Mouse (Mus musculus) kidney, adult 18-20 months (tissue): ENCODE data around the gene Barhl2.
A peak's percentile ranks its signal among the peaks of the same experiment; 100 is the strongest.

Experiments
- DNase-seq: peaks from one replicate; pipeline ENCODE4 v3.0.0; 2021

The Barhl2 gene

GRCm38 (mm10) chr5:106457986-106458476 is at the start of gene Barhl2:
TSS of gene Barhl2 (minus strand) at chr5:106458166.
- peak; percentile 5 for DNase-seq

- no peak for DNase-seq
These were observed 48.1 kb upstream of the Barhl2 start for GRCm38 (mm10) chr5:106506061-106506460.

GRCm38 (mm10) chr5:106502684-106503545 is 44.9 kb upstream of the Barhl2 start:
- DNase-seq, result no peak

DNA sequence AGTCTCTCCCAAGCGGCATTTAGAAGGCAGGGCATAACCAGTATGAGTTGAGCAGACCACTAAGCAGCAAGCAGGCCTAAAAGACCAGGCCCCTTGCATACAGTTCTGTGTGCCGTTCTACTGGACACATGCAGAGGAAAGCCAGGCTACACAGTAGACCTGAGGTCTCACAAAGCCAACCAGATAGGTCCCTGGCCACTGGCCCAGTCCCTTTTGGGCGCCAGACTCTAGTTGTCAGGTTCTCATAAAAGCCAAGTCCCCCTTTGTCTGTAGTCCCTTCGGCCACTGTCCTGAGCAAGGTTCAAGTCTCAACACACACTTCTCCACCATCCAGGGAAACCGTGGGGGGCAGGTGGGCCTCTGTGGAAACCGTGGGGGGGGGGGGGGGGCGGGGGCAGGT is 44.3 kb upstream of the Barhl2 start:
- DNase-seq, result no peak

- no peak for DNase-seq
These were observed 33.8 kb upstream of the Barhl2 start for GRCm38 (mm10) chr5:106491771-106492170.

DNA sequence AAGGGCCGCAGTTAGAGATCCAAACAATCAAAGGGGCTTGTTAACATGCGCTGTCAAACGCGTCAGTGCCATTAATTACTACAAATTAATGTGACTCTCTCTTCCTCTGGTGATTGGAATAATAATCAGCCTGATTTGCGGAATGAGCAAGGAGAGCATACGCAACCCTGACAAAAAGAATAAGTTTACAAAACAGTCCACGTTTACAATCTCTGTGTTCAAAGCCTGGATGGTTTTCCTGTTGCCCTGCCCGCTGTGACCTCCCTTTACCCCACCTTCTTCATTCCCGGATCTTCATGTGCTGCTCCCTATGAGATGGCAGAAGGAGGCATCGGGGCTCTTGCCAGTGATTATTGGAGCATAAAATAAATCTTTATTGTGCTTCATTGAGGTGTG is 14.1 kb upstream of the Barhl2 start:
- no peak for DNase-seq

- DNase-seq, result no peak
These were observed 13.5 kb upstream of the Barhl2 start for GRCm38 (mm10) chr5:106471235-106472104.

DNA sequence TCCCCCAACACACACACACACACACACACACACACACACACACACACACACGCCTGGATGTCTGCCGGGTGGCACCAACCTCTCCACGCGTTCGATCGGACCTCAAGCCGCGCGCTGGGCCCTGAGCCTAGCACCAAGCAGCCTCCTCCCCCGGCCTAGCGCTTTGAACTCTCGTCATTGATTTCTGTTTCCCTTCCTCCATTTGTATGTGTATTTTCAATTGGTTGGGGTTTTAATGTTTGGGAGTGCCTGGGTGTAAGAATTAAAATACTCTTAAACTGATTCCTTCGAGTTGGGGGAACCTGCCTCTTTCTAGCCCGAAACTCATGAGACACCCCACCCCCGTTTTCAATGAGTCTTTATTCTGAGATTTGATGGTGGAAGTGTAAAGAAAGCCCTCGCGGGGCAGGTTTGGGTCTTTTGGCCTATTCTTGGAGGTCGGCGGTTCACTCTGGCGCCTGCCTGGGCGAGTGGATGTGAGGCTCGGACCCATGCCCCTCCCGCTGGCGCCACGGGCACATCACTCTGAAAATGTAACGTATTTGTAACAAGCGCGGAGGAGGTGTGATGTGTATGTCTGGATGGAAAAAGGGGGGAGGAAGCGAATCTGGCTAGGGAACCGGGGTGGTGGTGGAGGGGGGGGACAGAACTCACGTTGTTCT is 7.3 kb upstream of the Barhl2 start:
- DNase-seq, result no peak

- DNase-seq, result no peak
These were observed 6.6 kb upstream of the Barhl2 start for GRCm38 (mm10) chr5:106464336-106465128.

- peak; percentile 7 for DNase-seq
These were observed 5.8 kb upstream of the Barhl2 start for GRCm38 (mm10) chr5:106463661-106464191.

DNA sequence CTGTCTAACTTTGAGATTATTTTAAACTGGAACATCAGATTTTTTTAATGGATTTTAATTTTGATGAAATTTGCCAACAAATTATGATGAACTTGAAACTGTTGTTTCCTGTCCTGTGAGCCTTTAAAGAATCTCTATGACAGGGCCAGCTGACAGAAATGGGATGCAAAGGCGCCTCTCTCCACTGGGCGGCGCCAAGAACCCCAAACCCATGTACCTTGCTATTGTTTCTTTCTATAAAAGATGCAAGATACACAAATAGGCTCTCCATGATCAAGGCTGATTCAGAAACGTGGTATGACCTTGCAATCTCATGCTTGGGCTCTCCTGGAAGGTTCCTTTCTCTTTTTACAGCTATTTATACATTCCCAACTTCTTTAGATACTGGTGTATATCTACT is 3.9 kb upstream of the Barhl2 start:
- peak; percentile 48 for DNase-seq

GRCm38 (mm10) chr5:106461431-106461830 is 3.5 kb upstream of the Barhl2 start:
- DNase-seq, result no peak

DNA sequence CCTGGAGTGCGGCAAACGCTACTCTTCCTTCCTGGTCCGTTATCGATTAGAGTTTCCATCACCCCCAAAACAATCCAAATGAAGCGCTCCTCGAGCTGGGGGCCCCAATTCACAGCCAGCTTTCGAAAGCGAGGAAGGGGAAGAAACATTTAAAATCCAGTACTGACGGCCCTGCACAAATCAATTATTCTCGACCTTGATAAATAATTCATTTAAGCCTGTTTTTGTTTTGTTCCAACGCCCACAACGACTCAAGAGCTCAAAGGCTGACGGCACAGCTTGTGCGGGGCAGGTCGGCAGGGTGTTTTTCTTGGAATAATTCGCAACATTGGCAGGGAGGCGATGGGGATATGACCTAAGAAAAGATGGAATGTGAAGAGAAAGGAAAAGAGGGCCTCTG is 2.6 kb upstream of the Barhl2 start:
- DNase-seq, result no peak

- no peak for DNase-seq
These were observed 2.1 kb upstream of the Barhl2 start for GRCm38 (mm10) chr5:106460001-106460511.

GRCm38 (mm10) chr5:106459120-106459641 is 1.2 kb upstream of the Barhl2 start:
- DNase-seq, result peak; percentile 11

DNA sequence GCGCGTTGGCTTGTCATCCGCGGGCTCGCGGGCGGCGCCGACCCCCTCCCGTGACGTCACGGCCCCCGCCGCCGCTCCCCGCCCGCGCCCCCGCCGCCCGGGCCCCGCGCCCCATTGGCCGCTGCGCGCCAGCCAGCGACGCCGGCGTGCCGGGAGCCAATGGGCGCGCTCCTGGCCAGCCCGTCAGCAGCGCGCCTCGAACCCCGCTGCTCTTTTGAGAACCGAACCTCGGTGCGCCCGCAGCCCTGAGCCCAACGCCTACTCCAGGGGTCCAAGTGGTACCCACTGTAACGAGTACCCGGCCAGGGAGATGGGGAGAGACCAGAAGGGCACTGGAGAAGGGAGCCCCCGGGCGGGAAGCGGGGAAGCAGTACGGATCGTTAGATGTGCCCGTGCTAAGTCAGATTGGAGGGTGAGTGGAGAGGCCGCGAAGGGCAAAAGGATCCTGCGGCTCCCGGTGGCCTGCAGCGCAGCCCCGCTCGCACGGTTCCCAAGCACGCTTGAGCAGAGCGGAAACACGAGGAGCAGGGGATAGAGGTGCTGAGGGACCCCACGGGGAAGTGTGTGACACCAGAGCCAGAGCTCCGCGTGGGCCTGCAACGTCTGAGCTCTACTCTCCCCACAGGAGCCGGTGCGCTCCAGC is 632 bp upstream of the Barhl2 start:
- DNase-seq, result peak; percentile 12

DNA sequence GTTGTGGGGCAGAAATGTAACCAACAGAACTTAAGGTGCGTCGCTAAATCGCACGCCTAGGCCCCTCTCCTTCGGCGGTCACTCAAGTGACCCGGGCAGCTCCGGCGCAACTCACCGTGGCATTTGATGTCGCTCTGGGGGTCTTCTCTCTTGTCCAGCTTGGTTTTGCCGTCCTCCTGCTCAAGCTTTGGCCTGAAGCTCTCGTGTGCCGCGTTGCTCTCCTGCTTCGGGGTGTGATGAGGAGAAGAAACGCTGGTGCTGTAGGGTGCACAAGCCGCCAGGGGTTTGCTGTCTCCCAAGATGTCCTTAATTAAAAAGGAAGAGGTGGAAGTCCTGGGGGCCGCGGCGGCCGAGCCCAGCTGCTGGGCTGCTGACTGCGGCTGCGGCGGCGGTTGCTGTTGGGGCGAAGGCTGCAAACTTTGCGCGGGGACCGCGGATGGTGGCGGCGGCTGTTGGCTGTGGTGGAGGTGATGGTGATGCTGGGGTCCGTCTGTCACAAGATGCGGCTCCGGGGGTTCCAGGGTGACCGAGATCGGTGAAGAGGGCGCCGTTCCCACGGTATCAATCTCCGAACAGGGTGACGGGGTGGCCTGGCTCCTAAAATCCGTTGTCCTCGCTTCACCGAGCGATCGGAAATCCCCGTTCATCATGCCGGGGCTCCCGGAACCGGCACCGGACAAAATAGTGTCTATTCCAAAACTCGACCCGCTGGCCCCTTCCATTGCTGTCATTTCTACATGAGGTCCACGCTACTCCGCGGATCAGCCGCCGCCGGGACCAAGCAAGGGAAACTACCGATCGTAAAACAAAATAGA is 648 bp downstream of the Barhl2 start:
- peak; percentile 20 for DNase-seq

- DNase-seq, result no peak
These were observed 2.0 kb downstream of the Barhl2 start for GRCm38 (mm10) chr5:106455984-106456383.

GRCm38 (mm10) chr5:106455106-106455920 is 2.7 kb downstream of the Barhl2 start:
- no peak for DNase-seq
